Mouse (Mus musculus): ENCODE data around the gene Neb. TPM values are rescaled to one million over a fixed set of nuclear protein-coding genes. Genes with fewer than 3 reads are reported as not detected.

The Neb gene
- total and polyA plus RNA-seq, 3 experiments = 0.12 to 0.70 TPM; not detected in 1

- TF ChIP-seq MYC (IDR thresholded peaks at IDR 0.05; ENCODE audit: low read depth, low read length) (no peak), NELFE (IDR thresholded peaks at IDR 0.05; ENCODE audit: low read depth, low read length) (no peak), UBTF (IDR thresholded peaks at IDR 0.05; ENCODE audit: borderline replicate concordance, insufficient read depth, low read depth, low read length) (no peak), BHLHE40 (IDR thresholded peaks at IDR 0.05; ENCODE audit: borderline replicate concordance, low read depth, low read length) (no peak), GATA1 (IDR thresholded peaks at IDR 0.05; ENCODE audit: low read depth, low read length) (no peak), MYB (IDR thresholded peaks at IDR 0.05; ENCODE audit: low read depth, low read length) (no peak), GABPA (IDR thresholded peaks at IDR 0.05; ENCODE audit: low read depth, low read length) (no peak), TAL1 (IDR thresholded peaks at IDR 0.05; ENCODE audit: low read length) (no peak)
These were observed 81.5 kb downstream of the Neb start for GRCm38 (mm10) chr2:52296779-52297178.

GRCm38 (mm10) chr2:52287436-52287835 is 90.8 kb downstream of the Neb start:
- Histone ChIP-seq H3K4me3 (ENCODE audit: control insufficient read depth in 1 of 2, insufficient read depth in 1 of 2, low read depth in 2 of 2, low read length in 2 of 2) (no peak overlapping the region), H3K36me3 (ENCODE audit: control insufficient read depth in 1 of 2, insufficient read depth in 2 of 2, low read length in 2 of 2) (no peaks in the 10 kb centered on the region), H3K9me3 (replicated peaks; ENCODE audit: insufficient read depth, low read length) (no peaks in the 10 kb centered on the region), H3K9ac (ENCODE audit: control insufficient read depth, low read depth, low read length, poor library complexity, severe bottlenecking) (no peak overlapping the region), H3K4me1 (ENCODE audit: control insufficient read depth in 1 of 2, insufficient read depth in 2 of 2, low read length in 2 of 2) (no peaks in the 10 kb centered on the region), H3K79me2 (ENCODE audit: control insufficient read depth, insufficient read depth, low read length, poor library complexity) (no peaks in the 10 kb centered on the region), H3K27ac (ENCODE audit: control insufficient read depth, low read depth, low read length) (no peak overlapping the region), H3K27me3 (ENCODE audit: control insufficient read depth in 1 of 2, insufficient read depth in 2 of 2, low read length in 2 of 2) (no peaks in the 10 kb centered on the region)
- no peak for DNase-seq (ENCODE audit: low read depth, low spot score)
- no peak for TF ChIP-seq POLR2AphosphoS5 (IDR thresholded peaks at IDR 0.05; ENCODE audit: borderline replicate concordance, low read depth, low read length)
- TF ChIP-seq RAD21 (IDR thresholded peaks at IDR 0.05; ENCODE audit: low read depth, low read length) = no peak
- TF ChIP-seq JUND (IDR thresholded peaks at IDR 0.05; ENCODE audit: low read depth, low read length) = no peak
- no peak for TF ChIP-seq TAL1 (IDR thresholded peaks at IDR 0.05; ENCODE audit: low read length)

More at GRCm38 (mm10) chr2:52296779-52297178, 81.5 kb downstream of the Neb start:
- Histone ChIP-seq H3K27me3 (ENCODE audit: control insufficient read depth in 1 of 2, insufficient read depth in 2 of 2, low read length in 2 of 2) (no peaks in the 10 kb centered on the region), H3K79me2 (ENCODE audit: control insufficient read depth, insufficient read depth, low read length, poor library complexity) (no peaks in the 10 kb centered on the region), H3K4me3 (ENCODE audit: control insufficient read depth in 1 of 2, insufficient read depth in 1 of 2, low read depth in 2 of 2, low read length in 2 of 2) (no peak overlapping the region), H3K9ac (ENCODE audit: control insufficient read depth, low read depth, low read length, poor library complexity, severe bottlenecking) (no peak overlapping the region), H3K9me3 (replicated peaks; ENCODE audit: insufficient read depth, low read length) (no peaks in the 10 kb centered on the region), H3K4me1 (ENCODE audit: control insufficient read depth in 1 of 2, insufficient read depth in 2 of 2, low read length in 2 of 2) (no peaks in the 10 kb centered on the region), H3K27ac (ENCODE audit: control insufficient read depth, low read depth, low read length) (no peak overlapping the region), H3K36me3 (ENCODE audit: control insufficient read depth in 1 of 2, insufficient read depth in 2 of 2, low read length in 2 of 2) (no peaks in the 10 kb centered on the region)
- DNase-seq (ENCODE audit: low read depth, low spot score) = no peak

- TF ChIP-seq CHD1 (IDR thresholded peaks at IDR 0.05; ENCODE audit: low read depth, low read length) = no peak
- TF ChIP-seq POLR2AphosphoS2 (IDR thresholded peaks at IDR 0.05; ENCODE audit: low read length) = no peak
- TF ChIP-seq USF2 (IDR thresholded peaks at IDR 0.05; ENCODE audit: borderline replicate concordance in 1 of 2, insufficient read depth in 1 of 2, low read depth in 1 of 2, low read length in 2 of 2) = no peak
- no peak for TF ChIP-seq CTCF (IDR thresholded peaks at IDR 0.05 in 2 of 3, conservative IDR thresholded peaks at IDR 0.05 in 1 of 3; ENCODE audit: control insufficient read depth in 1 of 3, insufficient read depth in 1 of 3, low read depth in 2 of 3, low read length in 3 of 3, poor library complexity in 1 of 3, severe bottlenecking in 1 of 3)
- no peak for TF ChIP-seq USF1 (IDR thresholded peaks at IDR 0.05; ENCODE audit: low read depth, low read length)
- TF ChIP-seq UBTF (IDR thresholded peaks at IDR 0.05; ENCODE audit: borderline replicate concordance, insufficient read depth, low read depth, low read length) = no peak
- no peak for DNase-seq (ENCODE audit: low read depth, low spot score)
- H3K4me3 ChIP-seq (ENCODE audit: control insufficient read depth in 1 of 2, insufficient read depth in 1 of 2, low read depth in 2 of 2, low read length in 2 of 2) = no peak overlapping the region
- no peaks in the 10 kb centered on the region for H3K27me3 ChIP-seq (ENCODE audit: control insufficient read depth in 1 of 2, insufficient read depth in 2 of 2, low read length in 2 of 2)
- no peaks in the 10 kb centered on the region for H3K9me3 ChIP-seq (replicated peaks; ENCODE audit: insufficient read depth, low read length)
- no peaks in the 10 kb centered on the region for H3K79me2 ChIP-seq (ENCODE audit: control insufficient read depth, insufficient read depth, low read length, poor library complexity)
- no peaks in the 10 kb centered on the region for H3K4me1 ChIP-seq (ENCODE audit: control insufficient read depth in 1 of 2, insufficient read depth in 2 of 2, low read length in 2 of 2)
- H3K27ac ChIP-seq (ENCODE audit: control insufficient read depth, low read depth, low read length) = no peak overlapping the region
- H3K9ac ChIP-seq (ENCODE audit: control insufficient read depth, low read depth, low read length, poor library complexity, severe bottlenecking) = no peak overlapping the region
- H3K36me3 ChIP-seq (ENCODE audit: control insufficient read depth in 1 of 2, insufficient read depth in 2 of 2, low read length in 2 of 2) = no peaks in the 10 kb centered on the region
These were observed 91.9 kb downstream of the Neb start for GRCm38 (mm10) chr2:52286421-52286820.

All from MEL (cell line).